Mouse (Mus musculus) lung, postnatal 0 days (tissue): Measurements from ENCODE around the gene Tbc1d22a. TPM values are rescaled to one million over a fixed set of nuclear protein-coding genes. Genes with fewer than 3 reads are reported as not detected.

ENCODE experiments used
- ATAC-seq: fragments of 200-750 bp; cut with Nextera tagmentation; 2 replicates; pipeline ENCODE4 v1.8.0; 2017; ENCODE audit warnings: moderate library complexity
- DNase-seq: peaks from one replicate; pipeline ENCODE4 v3.0.0-alpha.2; 2016; ENCODE audit warnings: low spot score
- H3K27ac ChIP-seq: fragments of 300-500 bp; sonication (generic); 2 replicates; pipeline ENCODE4 v1.5.1; 2014; ENCODE audit warnings: antibody characterized with exemption, mild to moderate bottlenecking, low read length, mixed read lengths
- H3K27me3 ChIP-seq: fragments of 300-500 bp; sonication (generic); replicated peaks from 2 replicates; pipeline ENCODE4 v1.6.1; 2014; ENCODE audit warnings: low read length, mixed read lengths; ENCODE audit not compliant: insufficient read depth
- H3K36me3 ChIP-seq: fragments of 300-500 bp; sonication (generic); 2 replicates; pipeline ENCODE4 v1.6.1; 2014; ENCODE audit warnings: low read length, mixed read lengths; ENCODE audit not compliant: insufficient read depth
- H3K4me1 ChIP-seq: fragments of 300-500 bp; sonication (generic); 2 replicates; pipeline ENCODE4 v1.6.1; 2014; ENCODE audit warnings: antibody characterized with exemption, low read depth, low read length, mixed read lengths; ENCODE audit not compliant: insufficient read depth
- H3K4me2 ChIP-seq: fragments of 300-500 bp; sonication (generic); replicated peaks from 2 replicates; pipeline ENCODE4 v1.6.1; 2014; ENCODE audit warnings: low read depth, mild to moderate bottlenecking, low read length, moderate library complexity, mixed read lengths
- H3K4me3 ChIP-seq: fragments of 300-500 bp; sonication (generic); 2 replicates; pipeline ENCODE4 v1.5.1; 2014; ENCODE audit warnings: low read depth, low read length
- H3K9ac ChIP-seq: fragments of 300-500 bp; sonication (generic); replicated peaks from 2 replicates; pipeline ENCODE4 v1.6.1; 2014; ENCODE audit warnings: low read depth, mild to moderate bottlenecking
- H3K9me3 ChIP-seq: fragments of 300-500 bp; sonication (generic); 2 replicates; pipeline ENCODE4 v1.6.1; 2016; ENCODE audit warnings: low read length, mixed read lengths
- CTCF ChIP-seq: IDR thresholded peaks from 2 replicates; pipeline ENCODE4 v1.5.1; 2016; ENCODE audit warnings: antibody characterized with exemption, mild to moderate bottlenecking
- EP300 ChIP-seq: IDR thresholded peaks from 2 replicates; pipeline ENCODE4 v1.6.1; 2016; ENCODE audit warnings: antibody characterized with exemption, mild to moderate bottlenecking, control low read depth
- WGBS: fragments of 180-500 bp; shearing (Covaris S2); extraction: QIAGEN DNeasy Blood & Tissue Kit; methylation state at CpG from one replicate; pipeline ENCODE4 v1.1.7; 2014; 5-methylcytosine and 5-hydroxymethylcytosine counted together
- polyA plus RNA-seq: library from polyadenylated mRNA; unstranded; fragments of >200 nt; fragmentation: Nextera tagmentation; extraction: Ambion mirVana; gene quantifications from 2 replicates; pipeline ENCODE4 v1.2.1, GENCODE M21; 2015

Gene Tbc1d22a
- polyA plus RNA-seq, 1 experiment from 2014 or later: 13.1 TPM

DNA sequence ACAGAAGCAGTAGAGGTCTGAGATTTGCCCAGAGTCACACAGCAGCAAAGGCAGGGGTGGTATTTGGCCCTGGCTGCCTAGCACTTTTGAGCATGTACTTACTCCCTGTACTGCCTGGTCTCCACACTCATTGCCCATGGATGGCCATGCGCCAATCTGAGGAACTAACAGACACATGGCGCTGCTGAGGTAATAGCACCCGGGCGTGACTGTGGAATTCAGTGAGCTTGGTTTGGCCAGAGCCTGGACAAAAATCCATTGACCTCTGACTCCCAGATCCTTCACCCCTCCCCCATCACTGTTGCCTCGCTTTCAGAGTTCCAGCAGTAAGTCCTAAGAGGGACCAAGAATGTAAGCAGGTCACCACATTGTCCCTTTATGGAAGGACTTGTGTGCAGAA, 278.4 kb downstream of the Tbc1d22a start:
- Histone ChIP-seq H3K27me3 (no peaks in the 10 kb centered on the region), H3K9me3 (no peaks in the 10 kb centered on the region), H3K4me3 (no peak overlapping the region), H3K27ac (no peak overlapping the region), H3K4me2 (no peak overlapping the region), H3K4me1 (no peaks in the 10 kb centered on the region), H3K36me3 (no peaks in the 10 kb centered on the region), H3K9ac (no peak overlapping the region)
- ATAC-seq: no peak
- no peak for DNase-seq
- WGBS: 78% methylated on average over 5 of the region's 5 CpGs
- TF ChIP-seq EP300 (no peak), CTCF (no peak)

DNA sequence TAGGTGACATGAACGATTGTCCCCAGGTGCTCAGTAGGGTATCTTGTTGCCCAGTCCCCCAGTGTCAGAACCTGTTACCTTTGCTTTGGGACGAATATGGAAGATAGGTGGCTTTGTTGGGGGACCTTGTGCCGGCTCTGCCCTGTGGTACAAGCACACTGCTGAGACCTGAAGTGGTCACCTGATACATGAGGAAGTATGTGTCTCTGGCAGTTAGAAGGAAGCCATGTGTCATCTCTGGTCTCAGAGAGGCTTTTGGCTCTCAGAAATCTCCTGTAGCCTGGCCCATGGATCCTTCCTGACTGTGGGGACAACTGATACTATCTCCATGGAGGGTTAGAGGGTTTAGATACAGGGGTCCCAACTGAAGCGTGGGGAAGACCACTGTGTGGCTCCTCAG, 281.9 kb downstream of the Tbc1d22a start:
- Histone ChIP-seq H3K4me2 (no peak overlapping the region), H3K9ac (no peak overlapping the region), H3K27ac (no peak overlapping the region), H3K9me3 (no peaks in the 10 kb centered on the region), H3K27me3 (no peaks in the 10 kb centered on the region), H3K4me1 (no peaks in the 10 kb centered on the region), H3K36me3 (no peaks in the 10 kb centered on the region), H3K4me3 (no peak overlapping the region)
- 75% methylated on average over 4 of the region's 4 CpGs for WGBS
- no peak for ATAC-seq
- TF ChIP-seq CTCF (no peak), EP300 (no peak)
- DNase-seq: no peak

DNA sequence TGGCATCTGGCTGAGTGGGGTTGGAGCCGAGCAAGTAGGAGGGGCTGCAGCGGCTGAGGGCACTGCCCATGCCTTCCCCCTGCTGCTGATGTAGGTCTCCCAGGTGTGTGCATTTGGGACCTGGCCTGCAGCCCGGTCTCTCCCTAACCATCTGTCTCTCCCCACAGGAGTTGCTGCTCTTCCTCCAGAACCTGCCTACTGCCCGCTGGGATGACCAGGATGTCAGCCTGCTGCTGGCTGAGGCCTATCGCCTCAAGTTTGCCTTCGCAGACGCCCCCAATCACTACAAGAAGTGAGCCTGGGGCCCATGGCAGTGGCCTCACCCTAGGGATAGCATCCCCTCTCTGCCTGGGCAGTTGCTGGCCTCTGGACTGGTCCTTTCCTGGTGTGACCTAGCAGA, 282.4 kb downstream of the Tbc1d22a start:
- Histone ChIP-seq H3K4me3 (no peak overlapping the region), H3K4me2 (no peak overlapping the region), H3K4me1 (no peaks in the 10 kb centered on the region), H3K27ac (no peak overlapping the region), H3K9ac (no peak overlapping the region), H3K9me3 (no peaks in the 10 kb centered on the region), H3K36me3 (no peaks in the 10 kb centered on the region), H3K27me3 (no peaks in the 10 kb centered on the region)
- DNase-seq (no peak), ATAC-seq (no peak)
- no peak for TF ChIP-seq CTCF
- TF ChIP-seq EP300: no peak
- 92% methylated on average over 7 of the region's 7 CpGs for whole genome bisulfite sequencing

DNA sequence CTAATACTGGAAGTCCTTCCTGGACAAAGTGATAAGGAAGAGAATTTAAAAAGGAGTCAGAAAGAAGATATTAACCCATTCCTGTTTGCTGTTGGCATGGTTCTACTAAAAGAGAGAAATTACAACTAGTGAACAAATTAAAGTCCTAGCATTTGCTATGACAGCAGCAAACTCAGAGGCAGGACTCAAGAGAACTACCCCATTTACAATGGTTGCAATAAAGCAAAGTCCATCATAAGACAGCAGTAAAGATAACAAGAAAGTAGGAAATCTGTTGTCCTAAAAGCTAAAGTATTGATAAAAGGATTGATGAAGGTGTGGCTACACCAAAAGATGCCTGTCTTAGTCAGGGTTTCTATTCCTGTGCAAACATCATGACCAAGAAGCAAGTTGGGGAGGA, 286.3 kb downstream of the Tbc1d22a start:
- no peaks in the 10 kb centered on the region for H3K4me1 ChIP-seq
- no peak overlapping the region for H3K27ac ChIP-seq
- H3K4me2 ChIP-seq: no peak overlapping the region
- no peak overlapping the region for H3K9ac ChIP-seq
- ATAC-seq: no peak
- no peak for TF ChIP-seq EP300
- no peak for TF ChIP-seq CTCF
- H3K36me3 ChIP-seq: no peaks in the 10 kb centered on the region
- H3K4me3 ChIP-seq: no peak overlapping the region
- DNase-seq: no peak
- no peaks in the 10 kb centered on the region for H3K9me3 ChIP-seq
- no peaks in the 10 kb centered on the region for H3K27me3 ChIP-seq

DNA sequence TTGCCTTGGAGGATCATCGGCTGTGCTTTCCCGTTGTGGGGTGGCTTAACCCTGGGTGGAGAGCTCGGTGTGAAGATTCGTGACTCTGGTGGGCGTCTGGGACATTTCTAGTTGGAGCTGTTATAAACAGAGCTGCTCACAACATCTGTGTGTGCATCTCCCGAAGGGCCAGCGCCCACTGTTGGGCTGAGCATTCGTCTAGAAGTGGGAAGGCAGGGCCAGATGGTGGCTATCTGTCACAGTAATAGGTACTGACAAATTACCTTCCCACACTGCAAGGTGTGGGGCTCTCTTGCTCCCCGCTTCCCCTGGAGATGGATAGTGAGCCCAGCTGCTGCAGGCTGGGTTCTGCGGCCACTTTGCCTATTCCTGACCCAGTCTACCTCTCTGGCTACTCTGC, 289.2 kb downstream of the Tbc1d22a start:
- no peak for DNase-seq
- ATAC-seq: no peak

DNA sequence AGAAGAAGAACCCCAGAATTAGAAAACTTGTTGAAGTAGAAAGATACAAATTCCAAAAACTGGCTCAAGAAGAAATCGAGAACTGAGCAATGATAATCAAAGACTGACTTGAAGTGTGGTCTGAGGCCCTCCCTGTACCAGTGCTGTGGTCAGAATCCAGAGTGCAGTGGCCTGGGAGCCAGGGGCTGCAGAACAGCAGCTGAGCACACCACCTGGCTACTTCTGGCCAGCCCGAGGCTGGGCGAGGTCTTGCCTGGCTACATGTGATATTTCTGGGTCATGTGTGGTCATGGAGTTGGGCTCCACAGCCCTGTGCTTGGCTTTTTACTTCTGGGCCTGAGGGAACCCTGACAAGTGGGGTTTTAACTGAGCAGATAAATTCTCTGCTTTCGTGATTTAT, 292.4 kb downstream of the Tbc1d22a start:
- no peak for ATAC-seq
- Histone ChIP-seq H3K4me2 (no peak overlapping the region), H3K4me1 (no peaks in the 10 kb centered on the region), H3K36me3 (no peaks in the 10 kb centered on the region), H3K4me3 (no peak overlapping the region), H3K27me3 (no peaks in the 10 kb centered on the region), H3K9ac (no peak overlapping the region), H3K27ac (no peak overlapping the region), H3K9me3 (no peaks in the 10 kb centered on the region)
- no peak for DNase-seq
- 52% methylated on average over 4 of the region's 4 CpGs for WGBS
- TF ChIP-seq CTCF (no peak), EP300 (no peak)

More for the DNA sequence above, 289.2 kb downstream of the Tbc1d22a start:
- Histone ChIP-seq H3K27ac (no peak overlapping the region), H3K4me1 (no peaks in the 10 kb centered on the region), H3K9ac (no peak overlapping the region), H3K9me3 (no peaks in the 10 kb centered on the region), H3K4me2 (no peak overlapping the region), H3K4me3 (no peak overlapping the region), H3K36me3 (no peaks in the 10 kb centered on the region), H3K27me3 (no peaks in the 10 kb centered on the region)
- TF ChIP-seq EP300: no peak
- no peak for TF ChIP-seq CTCF
- WGBS: 55% methylated on average over 10 of the region's 10 CpGs

DNA sequence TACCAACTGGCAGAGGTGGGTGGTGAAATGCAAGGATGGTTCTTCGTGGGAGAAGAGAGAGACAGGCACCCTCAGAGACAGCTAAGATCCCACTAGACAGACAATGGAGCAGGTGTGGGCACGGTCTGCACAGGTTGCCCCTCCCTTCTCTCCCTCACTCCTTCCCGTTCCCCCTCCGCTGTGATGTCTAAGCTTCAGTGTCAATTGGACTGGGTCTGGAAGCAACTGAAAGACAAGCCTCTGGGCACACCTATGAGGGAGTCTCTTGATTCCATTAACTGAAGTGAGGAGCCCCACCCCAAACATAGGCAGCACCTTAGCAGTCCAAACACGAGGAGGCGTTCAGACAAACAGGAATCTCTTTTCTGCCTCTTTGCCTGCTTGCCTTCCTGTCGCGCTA, 293.3 kb downstream of the Tbc1d22a start:
- Histone ChIP-seq H3K4me1 (no peaks in the 10 kb centered on the region), H3K27ac (no peak overlapping the region), H3K4me3 (no peak overlapping the region), H3K27me3 (no peaks in the 10 kb centered on the region), H3K4me2 (no peak overlapping the region), H3K9ac (no peak overlapping the region), H3K9me3 (no peaks in the 10 kb centered on the region), H3K36me3 (no peaks in the 10 kb centered on the region)
- no peak for ATAC-seq
- DNase-seq: no peak
- WGBS: 74% methylated on average over 8 of the region's 8 CpGs
- TF ChIP-seq CTCF (no peak), EP300 (no peak)
